Mouse (Mus musculus) CH12.LX (cell line): Measurements from ENCODE around the gene Cyb561a3. TPM values are rescaled to one million over a fixed set of nuclear protein-coding genes. Genes with fewer than 3 reads are reported as not detected.

Source experiments
- DNase-seq: peaks from one replicate; pipeline ENCODE4 v3.0.0-alpha.2; 2013; ENCODE audit errors: extremely low read depth
- H3K27ac ChIP-seq: 2 replicates; pipeline ENCODE4 v1.5.1; 2012; ENCODE audit warnings: low read depth, mild to moderate bottlenecking, control low read depth, moderate library complexity; ENCODE audit not compliant: insufficient read depth
- H3K27me3 ChIP-seq: replicated peaks from 2 replicates; pipeline ENCODE3; 2012; ENCODE audit warnings: inconsistent platforms
- H3K36me3 ChIP-seq, 2 experiments: replicated peaks in 1 of 2; 2 replicates each; pipeline versions ENCODE3 to v1.6.1; 2012; ENCODE audit warnings: inconsistent platforms in 1 of 2, low read length in 1 of 2, mild to moderate bottlenecking in 1 of 2, mixed read lengths in 1 of 2, moderate library complexity in 1 of 2; ENCODE audit not compliant: control insufficient read depth in 1 of 2, insufficient read depth in 1 of 2
- H3K4me1 ChIP-seq, 2 experiments: 2 replicates each; pipeline ENCODE4 v1.6.1; 2012; ENCODE audit warnings: inconsistent platforms in 1 of 2, moderate library complexity in 1 of 2; ENCODE audit not compliant: insufficient read depth in 2 of 2, control insufficient read depth in 1 of 2
- H3K4me2 ChIP-seq: 2 replicates; pipeline ENCODE4 v1.6.1; 2012; ENCODE audit warnings: low read depth, mild to moderate bottlenecking, control low read depth; ENCODE audit not compliant: poor library complexity, insufficient read depth, severe bottlenecking
- H3K4me3 ChIP-seq, 3 experiments: fragments of 150-350 bp in 1 of 3; sonication (generic) in 1 of 3; replicated peaks in 1 of 3; 2 replicates each; pipeline versions ENCODE3 to v1.5.1; 2011 to 2012; ENCODE audit warnings: low read depth in 2 of 3, low read length in 2 of 3, mild to moderate bottlenecking in 2 of 3, moderate library complexity in 2 of 3, control low read depth in 1 of 3, improper control_type of control experiment in 1 of 3, inconsistent platforms in 1 of 3, mixed read lengths in 1 of 3; ENCODE audit not compliant: poor library complexity in 1 of 3
- H3K79me2 ChIP-seq: replicated peaks from 2 replicates; pipeline ENCODE4 v1.6.1; 2012; ENCODE audit warnings: mild to moderate bottlenecking, moderate library complexity; ENCODE audit not compliant: control insufficient read depth, poor library complexity, insufficient read depth, severe bottlenecking; ENCODE audit errors: extremely low read depth
- H3K9ac ChIP-seq: 2 replicates; pipeline ENCODE4 v1.6.1; 2012; ENCODE audit warnings: low read depth, mild to moderate bottlenecking, control low read depth, moderate library complexity; ENCODE audit not compliant: insufficient read depth
- H3K9me3 ChIP-seq: replicated peaks from 2 replicates; pipeline ENCODE3; 2012; ENCODE audit warnings: low read length, inconsistent platforms, mixed read lengths
- BHLHE40 ChIP-seq: IDR thresholded peaks from 2 replicates; pipeline ENCODE4 v1.6.1; 2011; ENCODE audit warnings: mild to moderate bottlenecking, low read depth, low read length, improper control_type of control experiment
- CHD1 ChIP-seq: IDR thresholded peaks from 2 replicates; pipeline ENCODE4 v1.6.1; 2012; ENCODE audit warnings: low read depth, low read length, improper control_type of control experiment, inconsistent platforms
- CHD2 ChIP-seq: IDR thresholded peaks from 2 replicates; pipeline ENCODE4 v1.6.1; 2011; ENCODE audit warnings: low read length, improper control_type of control experiment
- CTCF ChIP-seq, 2 experiments: IDR thresholded peaks in 1 of 2; conservative IDR thresholded peaks in 1 of 2; 2 replicates each; pipeline ENCODE4 v1.5.1; 2011 to 2012; ENCODE audit warnings: low read depth in 2 of 2, low read length in 2 of 2, improper control_type of control experiment in 1 of 2, inconsistent platforms in 1 of 2, mild to moderate bottlenecking in 1 of 2, moderate library complexity in 1 of 2
- E2F4 ChIP-seq: IDR thresholded peaks from 2 replicates; pipeline ENCODE4 v1.6.1; 2011; ENCODE audit warnings: low read depth, low read length, improper control_type of control experiment; ENCODE audit not compliant: insufficient replicate concordance
- ELF1 ChIP-seq: IDR thresholded peaks from 2 replicates; pipeline ENCODE4 v1.6.1; 2014; ENCODE audit warnings: low read depth, mild to moderate bottlenecking, inconsistent platforms, low read length, improper control_type of control experiment
- EP300 ChIP-seq: IDR thresholded peaks from 2 replicates; pipeline ENCODE4 v1.6.1; 2011; ENCODE audit warnings: low read length, improper control_type of control experiment
- HCFC1 ChIP-seq: IDR thresholded peaks from 2 replicates; pipeline ENCODE4 v1.6.1; 2012; ENCODE audit warnings: low read depth, mild to moderate bottlenecking, inconsistent platforms, low read length, improper control_type of control experiment
- IRF4 ChIP-seq: IDR thresholded peaks from 2 replicates; pipeline ENCODE4 v1.6.1; 2014; ENCODE audit warnings: low read depth, mild to moderate bottlenecking, inconsistent platforms, low read length, improper control_type of control experiment
- JUN ChIP-seq: IDR thresholded peaks from 2 replicates; pipeline ENCODE4 v1.6.1; 2011; ENCODE audit warnings: low read depth, mild to moderate bottlenecking, low read length, improper control_type of control experiment, moderate library complexity; ENCODE audit not compliant: insufficient read depth
- MAFK ChIP-seq: IDR thresholded peaks from 2 replicates; pipeline ENCODE4 v1.6.1; 2011; ENCODE audit warnings: low read length, improper control_type of control experiment; ENCODE audit not compliant: insufficient replicate concordance
- MAX ChIP-seq: IDR thresholded peaks from 2 replicates; pipeline ENCODE4 v1.6.1; 2011; ENCODE audit warnings: low read length, improper control_type of control experiment
- MAZ ChIP-seq: IDR thresholded peaks from 2 replicates; pipeline ENCODE4 v1.6.1; 2012; ENCODE audit warnings: low read depth, mild to moderate bottlenecking, inconsistent platforms, low read length, improper control_type of control experiment, moderate library complexity
- MEF2A ChIP-seq: IDR thresholded peaks from 2 replicates; pipeline ENCODE4 v1.6.1; 2014; ENCODE audit warnings: low read depth, mild to moderate bottlenecking, inconsistent platforms, low read length, improper control_type of control experiment, borderline replicate concordance
- MXI1 ChIP-seq: IDR thresholded peaks from 2 replicates; pipeline ENCODE4 v1.6.1; 2011; ENCODE audit warnings: mild to moderate bottlenecking, low read depth, low read length, improper control_type of control experiment
- MYC ChIP-seq: IDR thresholded peaks from 2 replicates; pipeline ENCODE4 v1.6.1; 2011; ENCODE audit warnings: low read depth, mild to moderate bottlenecking, improper control_type of control experiment, low read length
- NELFE ChIP-seq: IDR thresholded peaks from 2 replicates; pipeline ENCODE4 v1.6.1; 2011; ENCODE audit warnings: low read depth, low read length, improper control_type of control experiment
- NRF1 ChIP-seq: IDR thresholded peaks from 2 replicates; pipeline ENCODE4 v1.6.1; 2014; ENCODE audit warnings: low read depth, mild to moderate bottlenecking, inconsistent platforms, low read length, improper control_type of control experiment, moderate library complexity
- PAX5 ChIP-seq: IDR thresholded peaks from 2 replicates; pipeline ENCODE4 v1.6.1; 2012; ENCODE audit warnings: low read length, inconsistent platforms, mixed read lengths
- POLR2A ChIP-seq: IDR thresholded peaks from 2 replicates; pipeline ENCODE4 v1.6.1; 2011; ENCODE audit warnings: low read depth, mild to moderate bottlenecking, improper control_type of control experiment, low read length
- RAD21 ChIP-seq: IDR thresholded peaks from 2 replicates; pipeline ENCODE4 v1.6.1; 2011; ENCODE audit warnings: low read depth, mild to moderate bottlenecking, low read length, improper control_type of control experiment, moderate library complexity
- RCOR1 ChIP-seq: conservative IDR thresholded peaks from 2 replicates; pipeline ENCODE4 v1.6.1; 2012; ENCODE audit warnings: low read depth, mild to moderate bottlenecking, inconsistent platforms, low read length, improper control_type of control experiment
- SIN3A ChIP-seq: IDR thresholded peaks from 2 replicates; pipeline ENCODE4 v1.6.1; 2012; ENCODE audit warnings: low read length, improper control_type of control experiment, inconsistent platforms
- SMC3 ChIP-seq: IDR thresholded peaks from 2 replicates; pipeline ENCODE4 v1.6.1; 2011; ENCODE audit warnings: low read depth, low read length, improper control_type of control experiment
- TBP ChIP-seq: conservative IDR thresholded peaks from 2 replicates; pipeline ENCODE4 v1.6.1; 2011; ENCODE audit warnings: low read depth, low read length, improper control_type of control experiment
- TCF12 ChIP-seq: IDR thresholded peaks from 2 replicates; pipeline ENCODE4 v1.6.1; 2014; ENCODE audit warnings: low read depth, mild to moderate bottlenecking, inconsistent platforms, low read length, improper control_type of control experiment
- UBTF ChIP-seq: IDR thresholded peaks from 2 replicates; pipeline ENCODE4 v1.6.1; 2012; ENCODE audit warnings: low read depth, mild to moderate bottlenecking, inconsistent platforms, low read length, improper control_type of control experiment, moderate library complexity
- USF1 ChIP-seq: IDR thresholded peaks from 2 replicates; pipeline ENCODE4 v1.6.1; 2014; ENCODE audit warnings: low read depth, mild to moderate bottlenecking, inconsistent platforms, low read length, improper control_type of control experiment
- USF2 ChIP-seq: conservative IDR thresholded peaks from 2 replicates; pipeline ENCODE4 v1.6.1; 2011; ENCODE audit warnings: low read depth, low read length, improper control_type of control experiment
- ZC3H11A ChIP-seq: IDR thresholded peaks from 2 replicates; pipeline ENCODE4 v1.6.1; 2012; ENCODE audit warnings: low read depth, mild to moderate bottlenecking, inconsistent platforms, low read length, improper control_type of control experiment
- ZMIZ1 ChIP-seq: IDR thresholded peaks from 2 replicates; pipeline ENCODE4 v1.6.1; 2012; ENCODE audit warnings: low read depth, mild to moderate bottlenecking, inconsistent platforms, low read length, improper control_type of control experiment
- ZNF384 ChIP-seq: IDR thresholded peaks from 2 replicates; pipeline ENCODE4 v1.6.1; 2012; ENCODE audit warnings: low read depth, low read length, improper control_type of control experiment, inconsistent platforms
- dilution Hi-C: fragments of 300-500 bp; cut with MboI; formaldehyde crosslinking; loops from 2 replicates; pipeline ENCODE4 v1.14.3; 2020; ENCODE audit warnings: low sequenced_read_pairs; ENCODE audit not compliant: extremely low pct_unique_long_range_greater_than_20kb, extremely low pct_ligation_motif_present
- in situ Hi-C: fragments of 300-500 bp; cut with MboI; formaldehyde crosslinking; loops from 3 replicates; pipeline ENCODE4 v1.14.3; 2019; ENCODE audit warnings: low sequenced_read_pairs, low pct_ligation_motif_present, low pct_unique_long_range_greater_than_20kb, mixed read lengths
- polyA plus RNA-seq: library from polyadenylated mRNA; unstranded; fragments of >175 nt; gene quantifications from 2 replicates; pipeline ENCODE4 v1.2.1, GENCODE M21; 2012; ENCODE audit warnings: low read depth; ENCODE audit not compliant: insufficient read length
- total RNA-seq, 2 experiments: library from RNA; depleted of rRNA; stranded (reverse); fragments of 300-350 nt in 1 of 2; fragments of >200 nt in 1 of 2; gene quantifications; 2 replicates each; pipeline ENCODE4 v1.2.3; 2012 to 2014

Cyb561a3 gene
- total and polyA plus RNA-seq, 3 experiments, result 137 to 327 (median 211) TPM

DNA sequence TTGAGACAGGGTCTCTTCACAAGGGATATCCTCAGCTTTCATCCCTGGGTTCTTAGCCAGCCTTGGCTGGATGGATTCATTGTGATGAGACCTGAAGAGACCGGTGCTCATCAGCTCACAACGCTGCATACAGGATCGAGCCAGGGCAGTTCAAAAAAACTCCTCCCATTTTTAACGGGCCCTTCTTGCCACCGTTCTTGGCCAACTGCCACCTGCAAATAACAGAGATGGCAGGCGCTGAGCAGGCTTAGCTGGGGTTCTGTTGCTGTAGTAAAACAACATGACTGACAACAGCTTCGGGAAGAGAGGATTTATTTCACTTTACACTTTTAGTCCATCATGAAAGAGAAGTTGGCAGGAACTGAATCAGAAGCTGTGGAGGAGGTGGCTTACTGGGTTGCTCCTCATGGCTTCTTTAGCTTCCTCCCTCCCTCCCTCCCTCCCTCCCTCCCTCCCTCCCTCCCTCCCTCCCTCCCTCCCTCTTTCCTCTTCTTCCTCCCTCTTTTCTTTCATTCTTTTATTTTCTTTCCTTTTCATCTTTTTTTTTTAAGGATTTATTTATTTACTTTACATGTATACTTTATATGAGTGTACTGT, 6.7 kb downstream of the Cyb561a3 start:
- Histone ChIP-seq H3K27me3 (no peaks in the 10 kb centered on the region), H3K9ac (peak overlapping the region; percentile 5), H3K4me3 (peak overlapping the region in 1 of 3 experiments; percentile 74), H3K79me2 (peaks cover 41% of the 10 kb centered on the region), H3K4me2 (peak overlapping the region; percentile 53), H3K9me3 (no peaks in the 10 kb centered on the region), H3K36me3 (peaks cover 20 to 59% of the 10 kb centered on the region in 2 experiments), H3K27ac (peak overlapping the region; percentile 72), H3K4me1 (peaks cover 21 to 44% of the 10 kb centered on the region in 2 experiments; a peak in 3 of 4 replicates)
- DNase-seq, result no peak
- dilution Hi-C loops, result no loop called here
- in situ Hi-C loops, result no loop called here
- TF ChIP-seq BHLHE40, result no peak
- no peak for TF ChIP-seq RCOR1
- TF ChIP-seq POLR2A, result peak; percentile 36; the same call in 1 of the 2 replicates
- 0 out of 2 replicates have a peak, but pooled peaks have one; percentile 17 for TF ChIP-seq EP300
- TF ChIP-seq TCF12, result peak; percentile 54; the same call in 1 of the 2 replicates

DNA sequence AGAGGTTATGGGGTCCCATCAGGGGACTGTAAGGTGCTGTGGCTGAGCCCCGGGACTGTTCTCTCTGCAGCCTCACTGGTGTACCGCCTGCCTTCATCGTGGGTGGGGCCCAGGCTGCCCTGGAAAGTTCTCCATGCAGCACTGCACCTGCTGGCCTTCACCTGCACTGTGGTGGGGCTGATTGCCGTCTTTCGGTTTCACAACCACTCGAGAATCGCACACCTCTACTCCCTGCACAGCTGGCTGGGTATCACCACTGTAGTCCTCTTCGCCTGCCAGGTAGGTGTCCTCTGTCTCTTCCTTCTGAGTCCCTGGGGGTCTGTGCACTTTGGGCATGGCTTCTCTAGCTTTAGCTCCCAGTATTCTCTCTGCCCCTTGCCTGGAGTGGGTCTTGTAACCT, 8.1 kb downstream of the Cyb561a3 start:
- H3K4me2 ChIP-seq, result peak overlapping the region; percentile 76
- peaks cover 30 to 57% of the 10 kb centered on the region in 2 experiments for H3K4me1 ChIP-seq
- no peak overlapping the region for H3K9ac ChIP-seq
- dilution Hi-C loops, result no loop called here
- 0 out of 2 replicates have a peak overlapping the region, but pooled peaks have one; percentile 6 for H3K27ac ChIP-seq
- H3K27me3 ChIP-seq, result no peaks in the 10 kb centered on the region
- in situ Hi-C loops, result no loop called here
- H3K9me3 ChIP-seq, result no peaks in the 10 kb centered on the region
- peak; percentile 61 for DNase-seq
- H3K36me3 ChIP-seq, result peaks cover 30 to 72% of the 10 kb centered on the region in 2 experiments
- peaks cover 29% of the 10 kb centered on the region for H3K79me2 ChIP-seq
- peak overlapping the region in 2 of 3 experiments; percentile 2 to 37 for H3K4me3 ChIP-seq
- no peak for TF ChIP-seq RAD21
- TF ChIP-seq NELFE, result no peak
- no peak for TF ChIP-seq USF2
- TF ChIP-seq EP300, result peak; percentile 77
- no peak; the same call in 1 of the 2 replicates for TF ChIP-seq MYC
- TF ChIP-seq TBP, result no peak
- no peak for TF ChIP-seq CTCF (conservative IDR thresholded peaks at IDR 0.05 in 1 of 2, IDR thresholded peaks at IDR 0.05 in 1 of 2; ENCODE audit: low read depth in 2 of 2, low read length in 2 of 2)
- peak; percentile 70 for TF ChIP-seq MEF2A
- no peak for TF ChIP-seq HCFC1
- TF ChIP-seq USF1, result no peak
- 0 out of 2 replicates have a peak, but pooled peaks have one; percentile 22 for TF ChIP-seq MAX
- TF ChIP-seq E2F4, result no peak
- TF ChIP-seq ZC3H11A, result no peak
- no peak for TF ChIP-seq CHD2
- no peak for TF ChIP-seq ZMIZ1
- no peak for TF ChIP-seq PAX5
- no peak for TF ChIP-seq JUN
- no peak for TF ChIP-seq SMC3
- TF ChIP-seq MAFK, result 0 out of 2 replicates have a peak, but pooled peaks have one; percentile 51
- TF ChIP-seq ELF1, result no peak
- peak; percentile 56; the same call in 1 of the 2 replicates for TF ChIP-seq RCOR1
- peak; percentile 90 for TF ChIP-seq IRF4
- TF ChIP-seq NRF1, result no peak
- TF ChIP-seq UBTF, result no peak
- TF ChIP-seq SIN3A, result peak; percentile 65
- no peak for TF ChIP-seq MAZ
- TF ChIP-seq ZNF384, result no peak
- TF ChIP-seq POLR2A, result peak; percentile 31; the same call in 1 of the 2 replicates
- peak; percentile 83 for TF ChIP-seq BHLHE40
- no peak for TF ChIP-seq CHD1
- no peak; the same call in 1 of the 2 replicates for TF ChIP-seq MXI1
